Mouse (Mus musculus): ENCODE measurements around the gene Spata31.

Gene Spata31

DNA sequence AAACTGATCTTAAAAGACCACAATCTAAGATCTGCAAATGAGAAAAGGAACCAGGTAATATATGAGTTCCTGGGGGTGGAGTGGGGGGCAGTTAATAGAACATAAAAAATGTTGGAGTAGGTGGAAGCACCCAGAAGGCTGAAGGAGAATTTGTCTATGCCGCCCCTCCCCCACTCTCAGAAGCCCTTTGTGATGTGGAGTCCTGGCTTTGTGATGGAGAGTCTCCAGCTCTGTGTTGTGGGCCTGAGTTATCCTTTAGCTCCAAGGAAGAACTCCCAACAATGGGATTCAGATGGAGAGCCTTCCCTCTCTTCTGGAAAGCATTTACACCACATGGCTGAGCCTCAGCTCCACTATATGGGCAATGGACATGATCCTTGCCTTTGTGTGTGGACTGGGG is at the start of gene Spata31:
Gene Spata31, plus strand, starts transcription at position 216 of the 400 bp plus-strand sequence.
- no peak for DNase-seq (ENCODE audit: low spot score)

GRCm38 (mm10) chr13:64903132-64903531 is 14.1 kb upstream of the Spata31 start:
- DNase-seq (ENCODE audit: low spot score), result no peak

DNA sequence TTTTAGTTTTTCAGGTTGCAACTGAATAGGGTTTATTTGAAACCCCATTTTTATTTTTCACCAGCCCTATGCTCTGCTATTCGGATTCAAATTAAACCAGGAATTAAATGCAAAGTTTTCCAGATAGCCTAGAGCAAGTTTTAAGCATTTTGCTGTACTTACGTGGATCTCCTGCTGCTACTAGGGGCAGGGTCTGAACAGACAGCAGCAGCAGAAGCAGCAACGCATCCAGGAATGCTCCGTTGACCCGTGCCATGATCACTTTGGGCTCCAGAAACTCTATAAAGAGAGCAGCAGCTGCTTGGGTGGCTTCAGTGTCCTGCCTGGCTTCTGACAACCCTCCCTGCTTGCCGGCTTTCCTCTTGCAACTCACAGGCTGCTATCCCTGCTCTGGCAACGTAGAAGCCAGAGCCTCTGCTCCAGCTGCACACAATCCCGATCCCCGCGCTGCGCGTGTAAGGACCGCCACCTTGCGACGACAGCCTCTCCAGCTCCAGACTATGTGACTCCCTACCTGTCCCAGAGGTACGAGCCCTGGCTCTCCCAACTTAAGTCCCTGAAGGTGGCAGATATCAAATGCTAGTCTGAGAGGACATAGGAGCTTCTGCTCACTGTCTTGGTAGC is 13.5 kb upstream of the Spata31 start, which contains the start of gene Cntnap3:
Gene Cntnap3, minus strand, starts transcription at position 371 of the 624 bp plus-strand sequence.
- DNase-seq (ENCODE audit: low spot score), result no peak

Data from testis, postnatal 14 days (tissue).